Mouse (Mus musculus) kidney, embryonic 16.5 days (tissue): ENCODE measurements around the gene Scgb2b27. TPM values are rescaled to one million over a fixed set of nuclear protein-coding genes. Genes with fewer than 3 reads are reported as not detected.
"Not testable (repeated sequence)": the region's sequence is repeated elsewhere in the genome, so short reads cannot be mapped to it uniquely, and the experiment has no call there.

Experiments used
- ATAC-seq: fragments of 200-750 bp; cut with Nextera tagmentation; 2 replicates; pipeline ENCODE4 v1.8.0; 2017; ENCODE audit warnings: moderate TSS enrichment; ENCODE audit not compliant: low FRiP score, low TSS enrichment
- H3K27ac ChIP-seq: fragments of 300-500 bp; sonication (generic); 2 replicates; pipeline ENCODE4 v1.5.1; 2014; ENCODE audit warnings: low read length
- H3K27me3 ChIP-seq: fragments of 300-500 bp; sonication (generic); 2 replicates; pipeline ENCODE4 v1.6.1; 2014; ENCODE audit warnings: low read length, control low read depth, mixed read lengths; ENCODE audit not compliant: insufficient read depth
- H3K36me3 ChIP-seq: fragments of 300-500 bp; sonication (generic); 2 replicates; pipeline ENCODE4 v1.6.1; 2014; ENCODE audit warnings: low read length, control low read depth, mixed read lengths; ENCODE audit not compliant: insufficient read depth
- H3K4me1 ChIP-seq: fragments of 300-500 bp; sonication (generic); 2 replicates; pipeline ENCODE4 v1.6.1; 2014; ENCODE audit warnings: low read length, control low read depth, mixed read lengths; ENCODE audit not compliant: insufficient read depth
- H3K4me2 ChIP-seq: fragments of 300-500 bp; sonication (generic); replicated peaks from 2 replicates; pipeline ENCODE4 v1.6.1; 2014; ENCODE audit warnings: low read depth, low read length
- H3K4me3 ChIP-seq: fragments of 300-500 bp; sonication (generic); 2 replicates; pipeline ENCODE4 v1.5.1; 2014; ENCODE audit warnings: mild to moderate bottlenecking, low read length
- H3K9ac ChIP-seq: fragments of 300-500 bp; sonication (generic); replicated peaks from 2 replicates; pipeline ENCODE4 v1.6.1; 2014; ENCODE audit warnings: low read length
- H3K9me3 ChIP-seq: fragments of 300-500 bp; sonication (generic); 2 replicates; pipeline ENCODE4 v1.6.1; 2016; ENCODE audit warnings: low read length, control low read depth
- WGBS: fragments of 180-500 bp; shearing (Covaris S2); extraction: QIAGEN DNeasy Blood & Tissue Kit; methylation state at CpG from one replicate; pipeline ENCODE4 v1.1.7; 2014; 5-methylcytosine and 5-hydroxymethylcytosine counted together
- polyA plus RNA-seq: library from polyadenylated mRNA; unstranded; fragments of >200 nt; fragmentation: Nextera tagmentation; extraction: Ambion mirVana; gene quantifications from 2 replicates; pipeline ENCODE4 v1.2.1, GENCODE M21; 2015

The Scgb2b27 gene
- not detected in 2 replicates for polyA plus RNA-seq

DNA sequence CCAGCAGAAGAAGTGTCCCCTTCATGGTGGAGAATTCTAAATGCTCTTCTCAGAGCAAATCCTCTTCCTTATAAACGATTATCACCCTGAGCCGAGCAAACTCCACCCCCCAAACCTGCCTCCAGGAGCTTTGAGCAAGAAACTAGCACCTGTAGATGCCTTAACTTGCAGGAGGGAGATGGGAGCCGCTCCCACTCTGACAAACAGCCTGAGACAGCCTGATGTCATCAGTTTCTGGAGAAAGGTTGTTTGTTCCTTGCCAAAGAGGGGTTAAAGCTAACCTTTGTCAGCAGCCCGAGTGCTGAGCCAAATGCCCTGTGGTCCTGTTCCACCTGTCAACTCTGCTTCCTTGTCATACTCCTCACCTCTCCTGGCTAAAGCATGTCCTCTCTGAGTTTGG lies at the start of gene Scgb2b27:
Scgb2b27 (minus strand) TSS at position 101 of the 400 bp plus-strand sequence.
- H3K27ac ChIP-seq = no peak within 1 kb of the TSS
- H3K9ac ChIP-seq = no peak within 1 kb of the TSS
- 79% methylated on average over 4 of the region's 4 CpGs for WGBS
- H3K4me3 ChIP-seq = no peak within 1 kb of the TSS
- H3K36me3 ChIP-seq = no peaks in the 10 kb centered on the region
- no peak for ATAC-seq
- peaks cover 17% of the 10 kb centered on the region for H3K9me3 ChIP-seq
- no peaks in the 10 kb centered on the region for H3K27me3 ChIP-seq
- no peaks in the 10 kb centered on the region for H3K4me1 ChIP-seq
- H3K4me2 ChIP-seq = no peak within 1 kb of the TSS

DNA sequence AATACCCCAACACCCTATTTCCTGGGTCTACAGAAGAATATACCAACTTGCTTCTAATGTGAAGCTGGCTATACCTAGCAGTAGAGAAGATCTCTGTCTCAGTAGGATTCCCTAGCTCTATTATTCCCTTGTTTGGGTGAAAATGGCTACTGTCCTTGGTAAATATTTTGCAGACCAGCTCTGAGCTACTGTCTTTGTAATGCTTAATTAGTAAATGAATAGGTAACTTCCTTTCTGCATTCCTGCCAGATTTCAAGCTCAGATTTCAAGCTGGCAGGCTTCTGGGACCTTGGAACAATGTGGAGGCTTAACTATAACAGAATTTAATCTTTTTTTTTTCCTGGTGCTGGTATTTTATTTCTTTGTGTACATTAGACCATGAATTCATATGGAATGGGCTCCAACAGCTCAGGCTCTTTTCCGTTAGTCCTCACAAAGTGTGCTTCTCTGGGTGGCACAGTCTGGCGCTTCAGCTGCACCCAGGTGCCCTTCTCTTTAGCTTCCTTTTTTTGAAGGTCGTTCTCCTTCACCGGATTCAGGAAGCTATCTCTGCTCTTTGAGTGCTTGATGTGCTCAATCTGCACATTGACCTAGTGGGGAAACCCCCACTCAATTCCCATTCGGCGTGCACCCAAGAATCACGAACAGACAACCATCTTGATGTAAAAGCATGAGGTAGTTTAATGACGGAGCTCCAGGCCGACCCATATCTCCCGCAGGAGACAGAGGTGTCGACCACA lies 22.5 kb upstream of the Scgb2b27 start:
- H3K36me3 ChIP-seq, H3K4me2 ChIP-seq, H3K9ac ChIP-seq, H3K27me3 ChIP-seq, H3K4me3 ChIP-seq, H3K27ac ChIP-seq, H3K4me1 ChIP-seq, ATAC-seq: not testable (repeated sequence)
- WGBS = 89% methylated on average over 11 of the region's 11 CpGs
- H3K9me3 ChIP-seq = peaks cover 22% of the 10 kb centered on the region

DNA sequence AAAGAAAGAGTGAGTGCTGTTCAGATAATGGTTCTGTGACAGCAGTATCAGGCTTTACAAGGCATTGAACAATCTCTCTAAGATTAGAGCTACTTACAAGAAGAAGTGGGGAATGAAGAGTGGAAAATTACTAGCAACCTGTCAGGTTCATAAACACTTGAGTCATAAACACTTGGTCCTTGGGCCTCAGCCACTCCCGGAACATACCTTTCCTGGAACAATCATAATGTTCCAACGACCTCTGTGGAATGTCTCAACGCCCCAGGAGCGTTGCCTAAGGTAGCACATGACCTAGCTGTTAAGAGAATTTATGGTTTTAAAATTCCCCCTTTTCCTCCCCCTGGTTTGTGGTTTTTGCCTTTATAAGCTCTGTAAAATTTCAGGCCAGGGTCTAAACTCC lies 20.8 kb upstream of the Scgb2b27 start:
- not testable (repeated sequence) for H3K27ac ChIP-seq, H3K9ac ChIP-seq, H3K4me3 ChIP-seq, H3K27me3 ChIP-seq, ATAC-seq, H3K4me1 ChIP-seq, H3K4me2 ChIP-seq, H3K36me3 ChIP-seq
- WGBS = 83% methylated on average over 1 of the region's 4 CpGs
- H3K9me3 ChIP-seq = peaks cover 19% of the 10 kb centered on the region

DNA sequence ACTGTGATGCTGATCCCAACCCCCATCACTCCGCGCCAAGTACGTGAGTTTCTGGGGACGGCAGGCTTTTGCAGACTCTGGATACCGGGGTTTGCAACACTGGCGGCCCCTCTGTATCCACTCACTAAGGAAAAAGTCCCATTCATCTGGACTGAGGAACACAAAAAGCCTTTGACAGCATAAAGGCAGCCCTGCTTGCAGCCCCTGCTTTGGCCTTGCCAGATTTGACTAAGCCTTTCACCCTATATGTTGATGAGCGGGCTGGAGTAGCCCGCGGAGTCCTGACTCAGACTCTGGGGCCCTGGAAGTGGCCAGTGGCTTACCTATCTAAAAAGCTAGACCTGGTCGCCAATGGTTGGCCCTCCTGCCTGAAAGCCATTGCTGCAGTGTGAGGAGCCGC lies 16.3 kb upstream of the Scgb2b27 start:
- no peak overlapping the region for H3K4me2 ChIP-seq
- H3K36me3 ChIP-seq = no peaks in the 10 kb centered on the region
- peaks cover 19% of the 10 kb centered on the region for H3K9me3 ChIP-seq
- no peak for ATAC-seq
- 93% methylated on average over 10 of the region's 11 CpGs for WGBS
- H3K4me3 ChIP-seq = no peak overlapping the region
- no peaks in the 10 kb centered on the region for H3K27me3 ChIP-seq
- no peak overlapping the region for H3K27ac ChIP-seq
- H3K4me1 ChIP-seq = no peaks in the 10 kb centered on the region
- H3K9ac ChIP-seq = no peak overlapping the region

GRCm38 (mm10) chr7:34027202-34027601 lies 13.5 kb upstream of the Scgb2b27 start:
- H3K27me3 ChIP-seq, H3K4me3 ChIP-seq, H3K4me2 ChIP-seq, H3K27ac ChIP-seq, H3K9ac ChIP-seq, H3K36me3 ChIP-seq, ATAC-seq, H3K4me1 ChIP-seq: not testable (repeated sequence)
- 82% methylated on average over 9 of the region's 9 CpGs for WGBS
- peaks cover 12% of the 10 kb centered on the region for H3K9me3 ChIP-seq

- 80% methylated on average over 4 of the region's 4 CpGs for WGBS
- H3K4me3 ChIP-seq = no peak overlapping the region
- no peak for ATAC-seq
- no peak overlapping the region for H3K9ac ChIP-seq
- no peak overlapping the region for H3K27ac ChIP-seq
- no peak overlapping the region for H3K4me2 ChIP-seq
- no peaks in the 10 kb centered on the region for H3K27me3 ChIP-seq
- no peaks in the 10 kb centered on the region for H3K4me1 ChIP-seq
- peaks cover 16% of the 10 kb centered on the region for H3K9me3 ChIP-seq
- no peaks in the 10 kb centered on the region for H3K36me3 ChIP-seq
Observed at GRCm38 (mm10) chr7:34025641-34026040, 11.9 kb upstream of the Scgb2b27 start.

DNA sequence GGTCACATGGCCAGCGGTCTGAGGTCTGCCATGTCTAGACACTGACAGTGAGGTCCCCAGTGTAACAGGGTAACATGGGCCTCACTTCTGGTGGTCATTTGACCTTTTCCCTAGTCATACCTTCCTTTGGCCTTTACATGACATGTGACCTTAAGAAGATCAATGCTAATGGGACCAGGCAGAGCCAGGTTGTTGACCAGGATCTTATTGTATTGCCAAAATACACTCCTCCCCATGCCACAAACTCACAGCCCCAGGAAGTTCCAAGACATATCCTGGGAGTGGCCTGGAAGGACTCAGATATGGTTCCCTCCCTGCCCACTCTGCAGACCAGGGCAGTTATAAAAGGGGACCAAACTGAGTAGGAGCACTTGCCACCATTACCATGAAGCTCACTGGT lies 7.4 kb upstream of the Scgb2b27 start, which contains the start of gene Scgb1b27:
Scgb1b27 (plus strand) TSS at position 301 of the 400 bp plus-strand sequence.
- H3K9ac ChIP-seq, ATAC-seq, H3K27me3 ChIP-seq, H3K27ac ChIP-seq, H3K4me1 ChIP-seq, H3K36me3 ChIP-seq, H3K4me2 ChIP-seq, H3K4me3 ChIP-seq: not testable (repeated sequence)
- WGBS = 88% methylated on average over 1 of the region's 1 CpGs
- H3K9me3 ChIP-seq = peaks cover 11% of the 10 kb centered on the region; the same call in 1 of the 2 replicates

GRCm38 (mm10) chr7:33982281-33982680 lies 31.5 kb downstream of the Scgb2b27 start:
- H3K4me2 ChIP-seq, H3K27me3 ChIP-seq, H3K9ac ChIP-seq, ATAC-seq, H3K36me3 ChIP-seq, H3K9me3 ChIP-seq, H3K4me1 ChIP-seq, H3K27ac ChIP-seq, H3K4me3 ChIP-seq: not testable (repeated sequence)
- 27% methylated on average over 8 of the region's 9 CpGs for WGBS

Other genes starting within 250 kb of the Scgb2b27 start
- gene Scgb2b26, start 68.9 kb downstream of the Scgb2b27 start, polyA plus RNA-seq = not detected in 2 replicates
- not detected in 2 replicates for gene Scgb1b27, start 7.5 kb upstream of the Scgb2b27 start, polyA plus RNA-seq
- gene Scgb1b30, start 81.5 kb upstream of the Scgb2b27 start, polyA plus RNA-seq = not detected in 2 replicates
- 6.1 and 7.3 TPM in 2 replicates for gene Wtip, start 119.3 kb upstream of the Scgb2b27 start, polyA plus RNA-seq
- 212 and 216 TPM in 2 replicates for gene Uba2, start 155.7 kb upstream of the Scgb2b27 start, polyA plus RNA-seq
- 70.4 and 77.0 TPM in 2 replicates for gene Pdcd2l, start 182.7 kb upstream of the Scgb2b27 start, polyA plus RNA-seq
- 424 and 436 TPM in 2 replicates for gene Gpi1, start 216.4 kb upstream of the Scgb2b27 start, polyA plus RNA-seq
- gene Gm6096, start 237.1 kb upstream of the Scgb2b27 start, polyA plus RNA-seq = 0.45 and 0.51 TPM in 2 replicates